ENCODE assay signal across 9 mouse cellular contexts in genomic region chr1:131964100-131964499, GRCm38 (mm10). TPM values are rescaled to one million over a fixed set of nuclear protein-coding genes. Genes with fewer than 3 reads are reported as not detected.
DNase-seq lines count a peak whose midpoint lies in the region; ATAC-seq and TF ChIP-seq lines count a peak whose summit lies in the region.
"Had no signal": no experiment of that assay in that cellular context is flagged by ENCODE, and none has a peak within 500 bp of the region (broad histone marks: within the 10 kb centered on the region; RNA-seq: fewer than 3 reads in every experiment).

No protein-coding gene starts in this region.

- H3K4me1 ChIP-seq in neural tube, embryonic 11.5 days (ENCODE audit: control insufficient read depth, insufficient read depth, low read length), result peaks cover 15% of the 10 kb centered on the region
- H3K4me1 ChIP-seq in heart, embryonic 16.5 days (ENCODE audit: control insufficient read depth, insufficient read depth, low read length), result peaks cover 15% of the 10 kb centered on the region
- H3K4me1 ChIP-seq in limb, embryonic 15.5 days, result peaks cover 18% of the 10 kb centered on the region

- H3K27ac ChIP-seq in neural tube, embryonic 11.5 days (ENCODE audit: low read depth, low read length), result no peak overlapping the region
- peak overlapping the region; percentile 51 for H3K27ac ChIP-seq in heart, embryonic 16.5 days (ENCODE audit: low read length)
- no peak overlapping the region for H3K27ac ChIP-seq in limb, embryonic 15.5 days
- H3K27ac ChIP-seq in left cerebral cortex, adult 2 months, result no peak overlapping the region

- no peak for ATAC-seq in neural tube, embryonic 11.5 days (ENCODE audit: insufficient read depth, low FRiP score, low TSS enrichment)
- no peak for ATAC-seq in heart, embryonic 16.5 days (replicated peaks; ENCODE audit: extremely low read depth, insufficient read depth, low FRiP score)
- no peak for ATAC-seq in limb, embryonic 15.5 days (ENCODE audit: insufficient number of reproducible peaks, low FRiP score, low TSS enrichment, low read depth)

- intact Hi-C loops in left cerebral cortex, adult 2 months (cut with DNase I), result loop anchor here (10.0 kb wide), 1 partner anchor 249 kb away; no protein-coding TSS in a partner anchor

- no peaks in the 10 kb centered on the region for H3K36me3 ChIP-seq in neural tube, embryonic 11.5 days (ENCODE audit: control insufficient read depth, insufficient read depth, low read length)
- no peaks in the 10 kb centered on the region for H3K36me3 ChIP-seq in heart, embryonic 16.5 days (ENCODE audit: control insufficient read depth, insufficient read depth)
- H3K36me3 ChIP-seq in limb, embryonic 15.5 days, result no peaks in the 10 kb centered on the region

- WGBS in neural tube, embryonic 11.5 days, result 30% methylated on average over 5 of the region's 5 CpGs
- 31% methylated on average over 5 of the region's 5 CpGs for WGBS in heart, embryonic 16.5 days
- 35% methylated on average over 5 of the region's 5 CpGs for WGBS in limb, embryonic 15.5 days

- H3K9ac ChIP-seq in neural tube, embryonic 11.5 days (ENCODE audit: low read length), result peak overlapping the region; percentile 88
- peak overlapping the region; percentile 78 for H3K9ac ChIP-seq in heart, embryonic 16.5 days (ENCODE audit: low read length)
- H3K9ac ChIP-seq in limb, embryonic 15.5 days, result no peak overlapping the region

- 0 out of 2 replicates have a peak, but pooled peaks cover 9% of the 10 kb centered on the region for H3K27me3 ChIP-seq in neural tube, embryonic 11.5 days (ENCODE audit: control insufficient read depth, insufficient read depth, low read length)
- H3K27me3 ChIP-seq in heart, embryonic 16.5 days (ENCODE audit: control insufficient read depth, insufficient read depth, low read length), result peaks cover 35% of the 10 kb centered on the region
- H3K27me3 ChIP-seq in limb, embryonic 15.5 days, result peaks cover 53% of the 10 kb centered on the region

- H3K9me3 ChIP-seq in neural tube, embryonic 11.5 days (ENCODE audit: control insufficient read depth, low read length), result no peaks in the 10 kb centered on the region
- H3K9me3 ChIP-seq in heart, embryonic 16.5 days (replicated peaks; ENCODE audit: control insufficient read depth, low read length), result no peaks in the 10 kb centered on the region
- H3K9me3 ChIP-seq in limb, embryonic 15.5 days, result no peaks in the 10 kb centered on the region

- no peak for DNase-seq in neural tube, embryonic 11.5 days (ENCODE audit: low spot score)
- no peak for DNase-seq in neural tube, embryonic 10.5 days (ENCODE audit: extremely low spot score, low spot score)
- peak; percentile 40 for DNase-seq in testis, postnatal 14 days (ENCODE audit: low spot score)
- no peak for DNase-seq in left cerebral cortex, adult 2 months (ENCODE audit: extremely low spot score in 1 of 2, low spot score in 2 of 2)
- DNase-seq in adrenal gland, adult 8-10 months, result no peak
- no peak for DNase-seq in urinary bladder, postnatal 36 days (ENCODE audit: low spot score in 2 of 2)
- DNase-seq: cerebellum, postnatal 36 days had no signal

- H3K4me3 ChIP-seq in neural tube, embryonic 11.5 days (ENCODE audit: low read depth, low read length), result peak overlapping the region; percentile 85
- H3K4me3 ChIP-seq in heart, embryonic 16.5 days (ENCODE audit: low read length), result peak overlapping the region; percentile 83
- H3K4me3 ChIP-seq in limb, embryonic 15.5 days, result peak overlapping the region; percentile 76
- H3K4me3 ChIP-seq in left cerebral cortex, adult 2 months, result no peak overlapping the region

- no peak for TF ChIP-seq CTCF in left cerebral cortex, adult 2 months (IDR thresholded peaks at IDR 0.05)

- peak overlapping the region; percentile 96 for H3K4me2 ChIP-seq in neural tube, embryonic 11.5 days (ENCODE audit: low read depth)
- H3K4me2 ChIP-seq in heart, embryonic 16.5 days (ENCODE audit: low read depth, low read length), result peak overlapping the region; percentile 92
- peak overlapping the region; percentile 99 for H3K4me2 ChIP-seq in limb, embryonic 15.5 days

RNA-seq across cellular contexts. Expression of gene Slc45a3, which starts 1.3 kb away (rescaled TPM):
- polyA plus RNA-seq in neural tube, embryonic 11.5 days (2014; fragmentation: Nextera tagmentation; extraction: Ambion mirVana), result 11.8 TPM in 2 replicates
- 5.1 and 5.4 TPM in 2 replicates for polyA plus RNA-seq in heart, embryonic 16.5 days (2015; fragmentation: Nextera tagmentation; extraction: Ambion mirVana)
- polyA plus RNA-seq in limb, embryonic 15.5 days (2015; fragmentation: Nextera tagmentation; extraction: Ambion mirVana), result 13.9 and 14.2 TPM in 2 replicates
- total RNA-seq in left cerebral cortex, adult 2 months (2021), result under 1 TPM; 0.48 to 0.68 TPM
- total RNA-seq in adrenal gland, adult 8-10 months (2022), result 10 to 100 TPM; 18.4 to 53.4 (median 36.3) TPM

RNA-seq across cellular contexts. Expression of gene Elk4, which starts 43.3 kb away (rescaled TPM):
- polyA plus RNA-seq in neural tube, embryonic 11.5 days (2014; fragmentation: Nextera tagmentation; extraction: Ambion mirVana), result 18.7 and 21.6 TPM in 2 replicates
- polyA plus RNA-seq in heart, embryonic 16.5 days (2015; fragmentation: Nextera tagmentation; extraction: Ambion mirVana), result 17.5 and 17.8 TPM in 2 replicates
- 24.3 and 24.4 TPM in 2 replicates for polyA plus RNA-seq in limb, embryonic 15.5 days (2015; fragmentation: Nextera tagmentation; extraction: Ambion mirVana)
- 10 to 100 TPM; 55.7 to 57.8 TPM for total RNA-seq in left cerebral cortex, adult 2 months (2021)
- 100 to 1,000 TPM in 3 of 4 experiments, 10 to 100 TPM in 1; 91.7 to 118 (median 106) TPM for total RNA-seq in adrenal gland, adult 8-10 months (2022)

RNA-seq across cellular contexts. Expression of gene Nucks1, which starts 53.8 kb away (rescaled TPM):
- 50.6 and 54.6 TPM in 2 replicates for polyA plus RNA-seq in neural tube, embryonic 11.5 days (2014; fragmentation: Nextera tagmentation; extraction: Ambion mirVana)
- 43.8 and 46.9 TPM in 2 replicates for polyA plus RNA-seq in heart, embryonic 16.5 days (2015; fragmentation: Nextera tagmentation; extraction: Ambion mirVana)
- polyA plus RNA-seq in limb, embryonic 15.5 days (2015; fragmentation: Nextera tagmentation; extraction: Ambion mirVana), result 57.1 and 68.4 TPM in 2 replicates
- total RNA-seq in left cerebral cortex, adult 2 months (2021), result 100 to 1,000 TPM; 145 to 148 TPM
- 100 to 1,000 TPM; 134 to 174 (median 151) TPM for total RNA-seq in adrenal gland, adult 8-10 months (2022)
